Mouse (Mus musculus): ENCODE data around the gene Synpo2.

Synpo2 gene

GRCm38 (mm10) chr3:123201798-123202197 lies 34.2 kb downstream of the Synpo2 start:
- DNase-seq, result no peak

GRCm38 (mm10) chr3:123193740-123194139 lies 42.2 kb downstream of the Synpo2 start:
- DNase-seq, result no peak

- no peak for DNase-seq
Measured at GRCm38 (mm10) chr3:123191602-123192001, 44.3 kb downstream of the Synpo2 start.

- DNase-seq, result no peak
Measured at GRCm38 (mm10) chr3:123190329-123190728, 45.6 kb downstream of the Synpo2 start.

- DNase-seq, result no peak
Measured at GRCm38 (mm10) chr3:123189826-123190225, 46.1 kb downstream of the Synpo2 start.

- DNase-seq, result no peak
Measured at GRCm38 (mm10) chr3:123188616-123189230, 47.2 kb downstream of the Synpo2 start.

GRCm38 (mm10) chr3:123187370-123188124 lies 48.4 kb downstream of the Synpo2 start:
- DNase-seq, result no peak

GRCm38 (mm10) chr3:123185238-123185925 lies 50.6 kb downstream of the Synpo2 start:
- no peak for DNase-seq

GRCm38 (mm10) chr3:123184281-123184680 lies 51.7 kb downstream of the Synpo2 start:
- no peak for DNase-seq

- DNase-seq, result no peak
Measured at GRCm38 (mm10) chr3:123179508-123179907, 56.4 kb downstream of the Synpo2 start.

- no peak for DNase-seq
Measured at GRCm38 (mm10) chr3:123179041-123179440, 56.9 kb downstream of the Synpo2 start.

- DNase-seq, result no peak
Measured at GRCm38 (mm10) chr3:123178420-123178819, 57.5 kb downstream of the Synpo2 start.

- no peak for DNase-seq
Measured at GRCm38 (mm10) chr3:123176366-123177334, 59.3 kb downstream of the Synpo2 start.

GRCm38 (mm10) chr3:123175142-123175541 lies 60.8 kb downstream of the Synpo2 start:
- DNase-seq, result no peak

- DNase-seq, result no peak
Measured at GRCm38 (mm10) chr3:123174379-123174697, 61.6 kb downstream of the Synpo2 start.

- no peak for DNase-seq
Measured at GRCm38 (mm10) chr3:123173553-123174378, 62.2 kb downstream of the Synpo2 start.

- no peak for DNase-seq
Measured at GRCm38 (mm10) chr3:123172151-123172550, 63.8 kb downstream of the Synpo2 start.

- no peak for DNase-seq
Measured at GRCm38 (mm10) chr3:123169398-123169797, 66.6 kb downstream of the Synpo2 start.

GRCm38 (mm10) chr3:123168815-123169214 lies 67.1 kb downstream of the Synpo2 start:
- DNase-seq, result peak; percentile 35

GRCm38 (mm10) chr3:123166450-123166849 lies 69.5 kb downstream of the Synpo2 start:
- DNase-seq, result no peak

- no peak for DNase-seq
Measured at GRCm38 (mm10) chr3:123164183-123164582, 71.8 kb downstream of the Synpo2 start.

- DNase-seq, result no peak
Measured at GRCm38 (mm10) chr3:123163192-123163523, 72.8 kb downstream of the Synpo2 start.

All from thymus, postnatal 25 days (tissue).